Comparison of ENCODE assay signal across 10 mouse cellular contexts in genomic region chr11:110095858-110096257, GRCm38 (mm10). TPM values are rescaled to one million over a fixed set of nuclear protein-coding genes. Genes with fewer than 3 reads are reported as not detected.
A peak's percentile ranks its signal among the peaks of the same experiment; 100 is the strongest.
DNase-seq lines count a peak whose midpoint lies in the region; ATAC-seq and TF ChIP-seq lines count a peak whose summit lies in the region.
"Had no signal": no experiment of that assay in that cellular context is flagged by ENCODE, and none has a peak within 500 bp of the region (broad histone marks: within the 10 kb centered on the region; RNA-seq: fewer than 3 reads in every experiment).

Abca8a (minus strand) TSS chr11:110095978.

- no peak for TF ChIP-seq CTCF in cerebellum, adult 2 months (IDR thresholded peaks at IDR 0.05; ENCODE audit: borderline replicate concordance, insufficient read depth, low read depth, low read length)

- WGBS in lung, embryonic 15.5 days: 47% methylated on average over 5 of the region's 5 CpGs
- WGBS in cerebellum, adult 2 months: 43% methylated on average over 5 of the region's 5 CpGs

- H3K36me3 ChIP-seq in lung, embryonic 15.5 days: no peaks in the 10 kb centered on the region

- peak within 1 kb of the TSS; percentile 13; the same call in 1 of the 2 replicates for H3K4me3 ChIP-seq in lung, embryonic 15.5 days
- H3K4me3 ChIP-seq in cerebellum, adult 2 months (replicated peaks; ENCODE audit: insufficient read depth, low read depth, low read length): no peak within 1 kb of the TSS

- TF ChIP-seq POLR2A in cerebellum, adult 2 months (IDR thresholded peaks at IDR 0.05; ENCODE audit: borderline replicate concordance, insufficient read depth, low read length): no peak

- peaks cover 6% of the 10 kb centered on the region; the same call in 1 of the 2 replicates for H3K4me1 ChIP-seq in lung, embryonic 15.5 days
- H3K4me1 ChIP-seq in cerebellum, adult 2 months (ENCODE audit: control insufficient read depth, insufficient read depth, low read length): no peaks in the 10 kb centered on the region; the same call in 1 of the 2 replicates

- H3K27me3 ChIP-seq in lung, embryonic 15.5 days: no peaks in the 10 kb centered on the region
- no peaks in the 10 kb centered on the region for H3K27me3 ChIP-seq in cerebellum, adult 2 months (ENCODE audit: control insufficient read depth, insufficient read depth, low read length)

- peak; percentile 65; the same call in 1 of the 2 replicates for ATAC-seq in lung, embryonic 15.5 days (ENCODE audit: borderline replicate concordance, extremely low read depth, low FRiP score, low TSS enrichment)

- peak; percentile 21 for DNase-seq in layer of hippocampus, adult 11-12 months (ENCODE audit: low spot score)
- no peak for DNase-seq in layer of hippocampus, postnatal 25 days (ENCODE audit: extremely low spot score in 1 of 2, low spot score in 1 of 2)
- no peak for DNase-seq in adrenal gland, postnatal 25 days
- DNase-seq in gastrocnemius, postnatal 14 days: no peak
- no peak for DNase-seq in cerebellum, adult 11 months
- DNase-seq in cerebellum, adult 2 months: no peak
- no peak for DNase-seq in right cerebral cortex, postnatal 4 days

- peak within 1 kb of the TSS; percentile 56; the same call in 1 of the 2 replicates for H3K27ac ChIP-seq in lung, embryonic 15.5 days
- H3K27ac ChIP-seq in cerebellum, adult 2 months (ENCODE audit: insufficient read depth, low read length): no peak within 1 kb of the TSS

- intact Hi-C loops in gastrocnemius, postnatal 14 days (cut with DNase I; ENCODE audit: low total_unique reads): no loop called here

- no peaks in the 10 kb centered on the region for H3K9me3 ChIP-seq in lung, embryonic 15.5 days

- H3K9ac ChIP-seq in lung, embryonic 15.5 days: no peak within 1 kb of the TSS

- H3K4me2 ChIP-seq in lung, embryonic 15.5 days: peak within 1 kb of the TSS; percentile 22; the same call in 1 of the 2 replicates

RNA-seq across cellular contexts. Expression of gene Abca8a, which starts in this region (rescaled TPM):
- total RNA-seq in layer of hippocampus, postnatal 25 days (2021): 1 to 10 TPM; 2.3 to 2.6 TPM
- 25.2 and 37.6 TPM in 2 replicates for total RNA-seq in adrenal gland, postnatal 25 days (2021)
- total RNA-seq in gastrocnemius, postnatal 14 days (2021): 10 to 100 TPM; 38.4 to 50.6 TPM
- 4.5 and 6.7 TPM in 2 replicates for polyA plus RNA-seq in lung, embryonic 15.5 days (2015; fragmentation: Nextera tagmentation; extraction: Ambion mirVana)
- polyA plus RNA-seq in cerebellum, adult 2 months (2012; rRNA removed): 5.3 and 6.0 TPM in 2 replicates
- total RNA-seq: MEL had no signal
- polyA plus RNA-seq: limb, embryonic 11.5 days had no signal
